Mouse (Mus musculus) midbrain, embryonic 11.5 days (tissue): ENCODE data around the gene Dcpp3. TPM values are rescaled to one million over a fixed set of nuclear protein-coding genes. Genes with fewer than 3 reads are reported as not detected.
A peak's percentile ranks its signal among the peaks of the same experiment; 100 is the strongest.
"Not testable (repeated sequence)": the region's sequence is repeated elsewhere in the genome, so short reads cannot be mapped to it uniquely, and the experiment has no call there.

ENCODE experiments used
- ATAC-seq: fragments of 200-750 bp; cut with Nextera tagmentation; 2 replicates; pipeline ENCODE4 v1.8.0; 2017; ENCODE audit warnings: moderate TSS enrichment, moderate library complexity; ENCODE audit not compliant: low FRiP score
- DNase-seq: peaks from one replicate; pipeline ENCODE4 v3.0.0; 2015; ENCODE audit warnings: low spot score; ENCODE audit errors: missing footprints
- H3K27ac ChIP-seq: fragments of 300-500 bp; sonication (generic); 2 replicates; pipeline ENCODE4 v1.5.1; 2014; ENCODE audit warnings: low read depth, low read length
- H3K27me3 ChIP-seq: fragments of 300-500 bp; sonication (generic); 2 replicates; pipeline ENCODE4 v1.6.1; 2014; ENCODE audit warnings: mild to moderate bottlenecking, low read length, moderate library complexity, mixed read lengths; ENCODE audit not compliant: control insufficient read depth, insufficient read depth
- H3K36me3 ChIP-seq: fragments of 300-500 bp; sonication (generic); 2 replicates; pipeline ENCODE4 v1.6.1; 2014; ENCODE audit warnings: mild to moderate bottlenecking, low read length, moderate library complexity, mixed read lengths; ENCODE audit not compliant: control insufficient read depth, insufficient read depth
- H3K4me1 ChIP-seq: fragments of 300-500 bp; sonication (generic); 2 replicates; pipeline ENCODE4 v1.6.1; 2014; ENCODE audit warnings: low read length; ENCODE audit not compliant: control insufficient read depth, insufficient read depth
- H3K4me2 ChIP-seq: fragments of 300-500 bp; sonication (generic); 2 replicates; pipeline ENCODE4 v1.6.1; 2014; ENCODE audit warnings: mild to moderate bottlenecking, moderate library complexity
- H3K4me3 ChIP-seq: fragments of 300-500 bp; sonication (generic); 2 replicates; pipeline ENCODE4 v1.5.1; 2014; ENCODE audit warnings: low read depth, low read length
- H3K9ac ChIP-seq: fragments of 300-500 bp; sonication (generic); 2 replicates; pipeline ENCODE4 v1.6.1; 2014; ENCODE audit warnings: low read length
- H3K9me3 ChIP-seq: fragments of 300-500 bp; sonication (generic); 2 replicates; pipeline ENCODE4 v1.6.1; 2016; ENCODE audit warnings: low read length; ENCODE audit not compliant: control insufficient read depth
- WGBS: fragments of 180-500 bp; shearing (Covaris S2); extraction: QIAGEN DNeasy Blood & Tissue Kit; methylation state at CpG from one replicate; pipeline ENCODE4 v1.1.7; 2014; 5-methylcytosine and 5-hydroxymethylcytosine counted together
- polyA plus RNA-seq: library from polyadenylated mRNA; unstranded; fragments of >200 nt; fragmentation: Nextera tagmentation; extraction: Ambion mirVana; gene quantifications from 2 replicates; pipeline ENCODE4 v1.2.1, GENCODE M21; 2014

Dcpp3 gene
- polyA plus RNA-seq = not detected in 2 replicates

DNA sequence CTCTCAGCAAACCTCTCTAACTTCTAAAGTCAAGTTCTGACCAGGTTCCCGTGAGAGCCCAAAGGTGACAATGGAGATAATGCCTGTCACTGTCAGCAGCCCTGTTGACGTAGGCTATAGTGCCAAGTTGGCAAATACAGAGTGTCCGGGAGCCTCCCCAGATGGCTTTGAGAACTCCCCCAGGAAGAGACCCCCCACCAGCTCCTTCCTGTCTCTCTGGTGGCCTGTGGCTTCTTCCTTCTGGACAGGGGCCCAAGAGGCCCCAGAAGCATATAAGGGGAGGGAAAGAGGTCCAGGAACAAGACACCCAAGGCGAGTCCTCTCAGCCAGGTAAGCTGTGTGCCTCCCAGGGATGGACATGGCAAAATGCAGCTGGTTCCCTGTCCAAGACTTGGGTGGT lies at the start of gene Dcpp3:
Dcpp3 (plus strand) TSS at position 301 of the 400 bp plus-strand sequence.
- not testable (repeated sequence) for H3K4me2 ChIP-seq, H3K9ac ChIP-seq, H3K27me3 ChIP-seq, ATAC-seq, H3K4me1 ChIP-seq, H3K4me3 ChIP-seq, H3K36me3 ChIP-seq, H3K9me3 ChIP-seq, DNase-seq, H3K27ac ChIP-seq
- 83% methylated on average over 3 of the region's 4 CpGs for WGBS

DNA sequence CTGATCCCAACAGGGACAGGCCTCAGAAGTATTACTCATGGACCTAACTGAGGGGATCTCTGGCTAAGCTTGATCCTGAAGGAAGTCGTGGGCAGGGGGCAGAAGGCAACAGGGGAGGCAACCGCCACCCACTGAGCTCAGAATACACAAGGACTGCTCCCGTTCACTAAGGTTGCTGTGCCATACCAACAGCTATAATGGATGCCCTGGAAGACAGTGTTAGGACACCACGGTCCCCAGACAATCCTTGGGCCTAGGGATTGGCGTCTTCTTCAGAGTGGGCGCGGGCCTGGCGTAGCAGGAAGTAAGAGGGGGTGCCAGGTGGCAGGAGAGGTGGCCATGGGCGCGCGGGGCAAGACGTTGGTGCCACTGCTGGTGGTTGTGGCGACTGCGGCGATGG lies 49.5 kb upstream of the Dcpp3 start, which contains the start of gene Prss21:
Prss21 (plus strand) TSS at position 301 of the 400 bp plus-strand sequence.
- Histone ChIP-seq H3K9ac (no peak within 1 kb of the TSS), H3K36me3 (no peaks in the 10 kb centered on the region), H3K9me3 (no peaks in the 10 kb centered on the region), H3K4me2 (no peak within 1 kb of the TSS), H3K27me3 (no peaks in the 10 kb centered on the region), H3K27ac (no peak within 1 kb of the TSS), H3K4me3 (no peak within 1 kb of the TSS), H3K4me1 (no peaks in the 10 kb centered on the region)
- DNase-seq = no peak
- no peak for ATAC-seq
- 84% methylated on average over 15 of the region's 15 CpGs for WGBS

DNA sequence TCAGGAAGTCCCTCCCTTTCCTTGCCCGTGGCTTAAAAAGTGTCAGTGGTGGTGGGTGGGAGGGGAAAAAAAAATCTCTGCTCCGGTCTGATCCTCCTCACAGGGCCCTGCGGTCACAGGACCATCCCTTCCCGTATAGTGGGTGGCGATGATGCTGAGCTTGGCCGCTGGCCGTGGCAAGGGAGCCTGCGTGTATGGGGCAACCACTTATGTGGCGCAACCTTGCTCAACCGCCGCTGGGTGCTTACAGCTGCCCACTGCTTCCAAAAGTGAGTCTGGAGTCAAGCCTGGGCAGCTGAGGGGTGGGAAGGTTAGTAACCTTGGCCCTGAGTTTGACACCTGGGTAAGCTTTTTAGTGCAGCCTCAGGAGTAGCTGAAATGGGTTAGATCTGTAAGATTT lies 48.7 kb upstream of the Dcpp3 start:
- no peaks in the 10 kb centered on the region for H3K27me3 ChIP-seq
- no peaks in the 10 kb centered on the region for H3K36me3 ChIP-seq
- H3K4me1 ChIP-seq = no peaks in the 10 kb centered on the region
- H3K9me3 ChIP-seq = no peaks in the 10 kb centered on the region
- DNase-seq (no peak), ATAC-seq (no peak)
- no peak overlapping the region for H3K4me3 ChIP-seq
- WGBS = 91% methylated on average over 11 of the region's 11 CpGs
- H3K4me2 ChIP-seq = no peak overlapping the region
- no peak overlapping the region for H3K9ac ChIP-seq
- no peak overlapping the region for H3K27ac ChIP-seq

DNA sequence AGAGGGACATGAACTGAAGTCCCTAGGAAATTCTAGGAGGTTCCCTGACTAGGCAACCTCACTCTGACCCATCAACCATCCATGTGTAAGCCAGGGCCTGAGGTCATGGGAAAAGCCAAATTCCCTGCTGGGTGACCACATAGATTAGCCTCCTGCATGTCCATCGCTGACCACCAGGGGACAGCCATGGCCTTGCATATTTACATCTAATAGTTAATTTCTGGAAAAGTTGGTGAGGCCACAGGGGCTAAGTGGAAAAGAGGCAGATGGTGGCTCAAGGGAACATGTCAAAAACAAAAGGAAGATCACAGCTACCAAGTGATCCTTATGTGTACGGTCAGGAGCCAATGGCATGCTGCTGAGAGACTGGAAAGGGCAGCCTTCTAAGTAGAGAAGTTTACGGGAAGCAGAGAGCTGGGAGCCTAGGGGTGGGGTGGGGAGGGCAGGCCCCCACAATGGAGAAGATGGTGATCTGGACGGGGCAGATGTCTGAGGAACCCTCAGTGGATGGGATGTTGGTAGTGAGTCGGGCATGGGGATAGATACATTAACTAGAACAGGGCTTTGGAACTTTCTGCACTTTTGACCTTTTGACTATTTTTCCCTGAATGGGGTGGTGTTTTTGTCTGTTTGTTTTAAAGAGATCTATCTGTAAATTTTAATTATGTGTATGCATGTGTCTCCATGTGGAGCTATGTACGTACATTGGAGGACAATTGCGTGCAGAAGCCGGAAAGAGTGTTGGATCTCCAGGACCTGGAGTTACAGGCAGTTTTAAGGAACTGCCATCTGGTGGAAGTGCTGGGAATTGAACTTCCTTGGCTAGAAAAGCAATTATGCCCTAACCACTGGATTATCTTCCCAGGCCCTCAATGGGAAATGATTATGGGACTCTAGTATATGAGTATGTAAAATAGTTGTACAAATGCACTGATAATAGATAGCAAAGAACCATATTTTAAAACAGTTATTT lies 43.1 kb upstream of the Dcpp3 start:
- Histone ChIP-seq H3K27me3 (no peaks in the 10 kb centered on the region), H3K9ac (no peak overlapping the region), H3K4me2 (no peak overlapping the region), H3K27ac (no peak overlapping the region), H3K4me1 (no peaks in the 10 kb centered on the region), H3K4me3 (no peak overlapping the region), H3K9me3 (no peaks in the 10 kb centered on the region), H3K36me3 (no peaks in the 10 kb centered on the region)
- DNase-seq (peak; percentile 91), ATAC-seq (peak; percentile 50)
- WGBS = 48% methylated on average over 8 of the region's 8 CpGs

DNA sequence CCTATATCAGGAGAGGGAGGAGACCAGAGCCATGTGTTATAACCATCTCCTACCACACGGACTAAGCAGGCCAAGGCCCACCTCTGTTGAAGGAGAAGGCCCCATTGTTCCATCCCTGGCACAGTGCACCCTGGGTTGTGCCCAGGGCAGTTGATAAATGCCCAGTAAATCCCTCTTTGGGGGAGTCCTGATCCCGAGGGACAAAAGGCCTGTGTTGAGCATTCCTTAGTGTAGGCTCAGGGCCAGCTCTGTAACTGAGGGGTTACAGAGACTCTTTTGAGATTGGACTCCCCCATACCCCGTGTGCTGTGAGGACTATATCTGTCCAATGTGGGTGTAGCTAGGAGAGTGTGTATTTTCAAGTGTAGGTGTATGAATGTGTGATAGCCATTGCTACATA lies 40.5 kb upstream of the Dcpp3 start:
- no peak overlapping the region for H3K27ac ChIP-seq
- no peaks in the 10 kb centered on the region for H3K9me3 ChIP-seq
- H3K27me3 ChIP-seq = no peaks in the 10 kb centered on the region
- no peaks in the 10 kb centered on the region for H3K4me1 ChIP-seq
- ATAC-seq (no peak), DNase-seq (no peak)
- no peak overlapping the region for H3K4me3 ChIP-seq
- no peak overlapping the region for H3K4me2 ChIP-seq
- H3K36me3 ChIP-seq = no peaks in the 10 kb centered on the region
- no peak overlapping the region for H3K9ac ChIP-seq
- WGBS = 78% methylated on average over 3 of the region's 3 CpGs

DNA sequence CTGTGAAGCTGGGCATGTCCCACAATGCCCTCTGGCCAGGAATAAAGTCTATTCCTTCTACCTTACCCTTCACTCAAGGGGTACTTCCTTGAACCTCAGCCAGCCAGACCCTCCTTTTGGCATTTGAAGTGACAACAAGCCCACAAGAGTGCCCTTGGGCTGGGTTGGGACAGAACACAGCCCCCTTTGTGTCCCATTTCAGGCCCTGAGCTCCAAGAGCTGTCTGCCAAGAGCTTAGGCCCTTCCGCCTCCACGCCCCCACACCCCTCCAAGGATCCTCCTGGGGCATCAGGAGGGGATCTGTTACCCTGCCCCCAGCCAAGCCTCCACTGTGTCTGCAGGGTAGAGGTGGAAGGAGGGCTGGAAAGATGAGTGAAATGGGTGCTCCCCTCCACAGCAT lies 40.1 kb upstream of the Dcpp3 start:
- no peak for DNase-seq
- H3K27ac ChIP-seq = no peak overlapping the region
- ATAC-seq = no peak

DNA sequence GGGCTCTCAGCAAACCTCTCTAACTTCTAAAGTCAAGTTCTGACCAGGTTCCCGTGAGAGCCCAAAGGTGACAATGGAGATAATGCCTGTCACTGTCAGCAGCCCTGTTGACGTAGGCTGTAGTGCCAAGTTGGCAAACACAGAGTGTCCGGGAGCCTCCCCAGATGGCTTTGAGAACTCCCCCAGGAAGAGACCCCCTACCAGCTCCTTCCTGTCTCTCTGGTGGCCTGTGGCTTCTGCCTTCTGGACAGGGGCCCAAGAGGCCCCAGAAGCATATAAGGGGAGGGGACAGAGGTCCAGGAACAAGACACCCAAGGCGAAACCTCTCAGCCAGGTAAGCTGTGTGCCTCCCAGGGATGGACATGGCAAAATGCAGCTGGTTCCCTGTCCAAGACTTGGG lies 36.7 kb upstream of the Dcpp3 start, which contains the start of the genes Dcpp1 and Dcpp2:
Dcpp1 (plus strand) TSS at position 301 of the 400 bp plus-strand sequence.
Dcpp2 (plus strand) TSS at position 305 of the 400 bp plus-strand sequence.
- not testable (repeated sequence) for DNase-seq

More for the DNA sequence above, 40.1 kb upstream of the Dcpp3 start:
- H3K4me1 ChIP-seq = no peaks in the 10 kb centered on the region
- H3K27me3 ChIP-seq = no peaks in the 10 kb centered on the region
- H3K4me2 ChIP-seq = no peak overlapping the region
- no peaks in the 10 kb centered on the region for H3K9me3 ChIP-seq
- H3K36me3 ChIP-seq = no peaks in the 10 kb centered on the region
- 84% methylated on average over 2 of the region's 2 CpGs for WGBS
- H3K4me3 ChIP-seq = no peak overlapping the region
- H3K9ac ChIP-seq = no peak overlapping the region

DNA sequence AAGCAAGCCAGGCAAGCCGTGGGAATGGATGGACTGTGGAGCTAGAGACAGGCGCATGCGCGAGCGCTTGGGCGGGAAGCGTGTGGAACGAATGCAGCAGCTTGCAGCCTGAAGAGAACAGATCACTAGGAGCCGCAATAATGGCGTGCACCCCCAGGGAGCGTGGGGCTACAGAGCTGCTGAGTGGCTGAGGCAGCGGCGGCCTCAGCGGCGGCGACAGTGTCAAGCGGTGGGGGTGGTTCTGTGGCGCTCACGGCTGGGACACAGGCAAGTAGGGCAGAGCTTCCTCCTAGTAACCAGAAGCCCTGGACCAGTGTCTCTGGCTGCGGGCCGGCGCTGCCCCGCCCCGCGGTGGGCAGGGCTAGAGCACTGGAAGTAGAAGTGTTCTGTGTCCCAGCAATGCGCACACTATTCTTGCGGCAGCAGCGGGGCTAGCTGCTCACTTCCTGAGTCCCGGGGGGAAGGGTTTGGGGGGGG lies 7.3 kb downstream of the Dcpp3 start:
- WGBS = under 1% methylated on average over 29 of the region's 29 CpGs
- Histone ChIP-seq H3K4me2 (peak overlapping the region; percentile 82), H3K27me3 (no peaks in the 10 kb centered on the region), H3K36me3 (no peaks in the 10 kb centered on the region), H3K4me3 (peak overlapping the region; percentile 46), H3K4me1 (peaks cover 7% of the 10 kb centered on the region), H3K9me3 (no peaks in the 10 kb centered on the region), H3K27ac (peak overlapping the region; percentile 78), H3K9ac (peak overlapping the region; percentile 80)
- ATAC-seq = peak; percentile 99
- DNase-seq = peak; percentile 99

More for the DNA sequence above, 36.7 kb upstream of the Dcpp3 start, which contains the start of the genes Dcpp1 and Dcpp2:
- H3K4me1 ChIP-seq, H3K27me3 ChIP-seq, ATAC-seq, H3K27ac ChIP-seq, H3K9me3 ChIP-seq, H3K4me2 ChIP-seq, H3K4me3 ChIP-seq, H3K9ac ChIP-seq, H3K36me3 ChIP-seq: not testable (repeated sequence)
- 75% methylated on average over 4 of the region's 4 CpGs for WGBS

DNA sequence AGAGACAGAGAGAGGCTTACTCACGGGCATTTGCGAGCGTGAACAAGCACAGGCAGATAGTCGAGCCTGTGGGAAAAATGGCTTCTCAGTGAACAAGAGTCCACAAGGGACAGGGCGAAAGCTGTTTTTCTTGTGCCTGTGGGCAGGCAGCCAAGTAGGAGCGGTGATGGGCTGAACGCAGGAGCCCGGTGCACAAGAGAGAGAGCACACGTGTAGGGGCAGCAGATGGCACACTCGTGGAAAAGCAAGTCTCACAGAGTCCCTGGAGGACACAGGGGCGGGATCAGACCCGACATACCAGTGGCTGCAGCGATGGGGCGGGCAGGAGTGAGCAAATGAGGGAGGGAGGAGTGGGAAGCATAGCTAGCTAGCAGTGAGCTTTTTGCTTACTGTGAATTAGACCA lies 7.8 kb downstream of the Dcpp3 start:
- H3K27me3 ChIP-seq = no peaks in the 10 kb centered on the region
- peaks cover 7% of the 10 kb centered on the region for H3K4me1 ChIP-seq
- peak overlapping the region; percentile 46 for H3K4me3 ChIP-seq
- no peaks in the 10 kb centered on the region for H3K36me3 ChIP-seq
- ATAC-seq (peak; percentile 81), DNase-seq (peak; percentile 97)
- peak overlapping the region; percentile 82 for H3K4me2 ChIP-seq
- no peaks in the 10 kb centered on the region for H3K9me3 ChIP-seq
- H3K27ac ChIP-seq = peak overlapping the region; percentile 78
- 1% methylated on average over 14 of the region's 14 CpGs for WGBS
- peak overlapping the region; percentile 80 for H3K9ac ChIP-seq
